Mouse (Mus musculus): ENCODE measurements around the gene Rgl2. TPM values are rescaled to one million over a fixed set of nuclear protein-coding genes. Genes with fewer than 3 reads are reported as not detected.

Rgl2 gene
- polyA plus RNA-seq, 1 experiment from 2014 or later = 61.3 TPM

GRCm38 (mm10) chr17:33916847-33917655, 12.3 kb upstream of the Rgl2 start:
- WGBS = 77% methylated on average over 31 of the region's 31 CpGs
- no peak overlapping the region; the same call in 1 of the 2 replicates for H3K9ac ChIP-seq (replicated peaks)
- H3K36me3 ChIP-seq = peaks cover 46% of the 10 kb centered on the region
- no peaks in the 10 kb centered on the region for H3K9me3 ChIP-seq
- no peak for ATAC-seq (ENCODE audit: insufficient number of reproducible peaks, insufficient read depth, low FRiP score, low TSS enrichment, low read depth)
- peak overlapping the region; percentile 98 for H3K4me2 ChIP-seq
- H3K4me3 ChIP-seq (replicated peaks) = peak overlapping the region; percentile 53
- H3K27me3 ChIP-seq = no peaks in the 10 kb centered on the region
- no peak overlapping the region for H3K27ac ChIP-seq
- H3K4me1 ChIP-seq (replicated peaks) = peaks cover 42% of the 10 kb centered on the region

GRCm38 (mm10) chr17:33917656-33918292, 11.6 kb upstream of the Rgl2 start:
- peaks cover 42% of the 10 kb centered on the region for H3K4me1 ChIP-seq (replicated peaks)
- 83% methylated on average over 18 of the region's 18 CpGs for WGBS
- H3K4me3 ChIP-seq (replicated peaks) = peak overlapping the region; percentile 63; the same call in 1 of the 2 replicates
- H3K27me3 ChIP-seq = no peaks in the 10 kb centered on the region
- H3K9me3 ChIP-seq = no peaks in the 10 kb centered on the region
- peaks cover 39% of the 10 kb centered on the region for H3K36me3 ChIP-seq
- H3K4me2 ChIP-seq = peak overlapping the region; percentile 98
- no peak overlapping the region; the same call in 1 of the 2 replicates for H3K9ac ChIP-seq (replicated peaks)
- no peak for ATAC-seq (ENCODE audit: insufficient number of reproducible peaks, insufficient read depth, low FRiP score, low TSS enrichment, low read depth)
- H3K27ac ChIP-seq = no peak overlapping the region

GRCm38 (mm10) chr17:33918293-33919203, 10.8 kb upstream of the Rgl2 start:
- Histone ChIP-seq H3K27me3 (no peaks in the 10 kb centered on the region), H3K27ac (peak overlapping the region; percentile 76; the same call in 1 of the 2 replicates), H3K4me2 (peak overlapping the region; percentile 98), H3K9me3 (no peaks in the 10 kb centered on the region), H3K36me3 (peaks cover 32% of the 10 kb centered on the region), H3K4me3 (replicated peaks) (peak overlapping the region; percentile 63), H3K4me1 (replicated peaks) (peaks cover 42% of the 10 kb centered on the region), H3K9ac (replicated peaks) (no peak overlapping the region)
- WGBS = 62% methylated on average over 37 of the region's 37 CpGs
- ATAC-seq (ENCODE audit: insufficient number of reproducible peaks, insufficient read depth, low FRiP score, low TSS enrichment, low read depth) = no peak

GRCm38 (mm10) chr17:33919351-33920281, 9.7 kb upstream of the Rgl2 start:
- Histone ChIP-seq H3K36me3 (peaks cover 22% of the 10 kb centered on the region), H3K9me3 (no peaks in the 10 kb centered on the region), H3K9ac (replicated peaks) (peak overlapping the region; percentile 77), H3K4me1 (replicated peaks) (peaks cover 37% of the 10 kb centered on the region), H3K4me2 (peak overlapping the region; percentile 98), H3K4me3 (replicated peaks) (peak overlapping the region; percentile 63), H3K27ac (peak overlapping the region; percentile 76), H3K27me3 (no peaks in the 10 kb centered on the region)
- ATAC-seq (ENCODE audit: insufficient number of reproducible peaks, insufficient read depth, low FRiP score, low TSS enrichment, low read depth) = no peak
- WGBS = under 1% methylated on average over 51 of the region's 52 CpGs

GRCm38 (mm10) chr17:33920282-33921097, 8.9 kb upstream of the Rgl2 start:
- peak overlapping the region; percentile 77 for H3K9ac ChIP-seq (replicated peaks)
- H3K4me3 ChIP-seq (replicated peaks) = peak overlapping the region; percentile 63
- peaks cover 23% of the 10 kb centered on the region for H3K36me3 ChIP-seq
- peaks cover 28% of the 10 kb centered on the region for H3K4me1 ChIP-seq (replicated peaks)
- no peaks in the 10 kb centered on the region for H3K27me3 ChIP-seq
- ATAC-seq (ENCODE audit: insufficient number of reproducible peaks, insufficient read depth, low FRiP score, low TSS enrichment, low read depth) = 0 out of 2 replicates have a peak, but pooled peaks have one; percentile 10
- peak overlapping the region; percentile 98 for H3K4me2 ChIP-seq
- under 1% methylated on average over 36 of the region's 36 CpGs for WGBS
- no peaks in the 10 kb centered on the region for H3K9me3 ChIP-seq
- peak overlapping the region; percentile 76 for H3K27ac ChIP-seq

GRCm38 (mm10) chr17:33921361-33921760, 8.0 kb upstream of the Rgl2 start:
- Histone ChIP-seq H3K9me3 (no peaks in the 10 kb centered on the region), H3K4me1 (replicated peaks) (peaks cover 27% of the 10 kb centered on the region), H3K27ac (no peak overlapping the region), H3K9ac (replicated peaks) (no peak overlapping the region), H3K4me2 (0 out of 2 replicates have a peak overlapping the region, but pooled peaks have one; percentile 98), H3K27me3 (no peaks in the 10 kb centered on the region), H3K36me3 (peaks cover 32% of the 10 kb centered on the region), H3K4me3 (replicated peaks) (peak overlapping the region; percentile 63; the same call in 1 of the 2 replicates)
- WGBS = 89% methylated on average over 7 of the region's 7 CpGs
- ATAC-seq (ENCODE audit: insufficient number of reproducible peaks, insufficient read depth, low FRiP score, low TSS enrichment, low read depth) = no peak

GRCm38 (mm10) chr17:33924577-33925283, 4.6 kb upstream of the Rgl2 start:
- Histone ChIP-seq H3K9ac (replicated peaks) (no peak overlapping the region), H3K27me3 (no peaks in the 10 kb centered on the region), H3K4me1 (replicated peaks) (peaks cover 14% of the 10 kb centered on the region), H3K27ac (no peak overlapping the region), H3K36me3 (peaks cover 29% of the 10 kb centered on the region), H3K9me3 (no peaks in the 10 kb centered on the region), H3K4me2 (no peak overlapping the region), H3K4me3 (replicated peaks) (no peak overlapping the region)
- ATAC-seq (ENCODE audit: insufficient number of reproducible peaks, insufficient read depth, low FRiP score, low TSS enrichment, low read depth) = no peak
- WGBS = 83% methylated on average over 10 of the region's 10 CpGs

GRCm38 (mm10) chr17:33925406-33926116, 3.8 kb upstream of the Rgl2 start:
- Histone ChIP-seq H3K36me3 (peaks cover 29% of the 10 kb centered on the region), H3K4me2 (no peak overlapping the region), H3K4me3 (replicated peaks) (no peak overlapping the region), H3K9me3 (no peaks in the 10 kb centered on the region), H3K9ac (replicated peaks) (no peak overlapping the region), H3K27ac (no peak overlapping the region), H3K4me1 (replicated peaks) (peaks cover 9% of the 10 kb centered on the region), H3K27me3 (no peaks in the 10 kb centered on the region)
- WGBS = 81% methylated on average over 21 of the region's 21 CpGs
- ATAC-seq (ENCODE audit: insufficient number of reproducible peaks, insufficient read depth, low FRiP score, low TSS enrichment, low read depth) = no peak

Measured in limb, embryonic 12.5 days (tissue).